Mouse (Mus musculus): ENCODE results near the gene Casp14.

The Casp14 gene

DNA sequence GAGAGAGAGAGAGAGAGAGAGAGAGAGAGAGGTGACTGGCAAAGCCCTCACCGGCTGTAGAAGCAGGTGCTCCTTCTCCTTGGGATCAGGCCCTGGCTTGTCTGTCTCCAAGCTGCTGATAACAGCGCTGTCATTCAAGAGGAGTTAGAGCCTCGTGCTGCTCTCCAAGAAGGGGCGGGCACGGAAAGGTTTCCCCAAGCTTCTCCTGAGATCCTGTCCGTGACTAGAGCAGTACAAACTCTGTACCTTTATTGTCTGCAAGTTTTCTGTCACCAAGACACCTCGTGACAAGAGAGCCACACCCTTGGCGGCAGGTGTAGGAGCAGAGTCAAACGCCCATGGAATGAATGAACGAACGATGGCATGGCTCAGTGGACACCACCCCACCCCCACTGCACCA is at the start of gene Casp14:
Casp14 (minus strand) TSS at position 239 of the 400 bp plus-strand sequence.
- DNase-seq (ENCODE audit: extremely low spot score, low spot score), result no peak

DNA sequence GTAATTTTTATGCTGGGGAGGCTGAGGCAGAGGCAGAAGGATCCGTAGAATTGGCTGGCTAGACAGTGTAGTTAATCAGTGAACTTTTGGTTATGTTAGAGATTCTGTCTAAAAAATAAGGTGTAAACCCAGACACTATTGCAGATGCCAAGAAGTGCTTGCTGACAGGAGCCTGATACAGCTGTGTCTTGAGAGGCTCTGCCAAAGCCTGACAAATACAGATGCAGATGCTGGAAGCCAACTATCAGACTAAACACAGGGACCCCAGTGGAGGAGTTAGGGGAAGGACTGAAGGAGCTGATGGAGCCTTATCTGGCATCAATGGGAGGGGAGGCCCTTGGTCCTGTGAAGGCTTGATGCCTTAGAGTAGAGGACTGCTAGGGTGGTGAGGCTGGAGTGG is 47.5 kb upstream of the Casp14 start:
- no peak for DNase-seq (ENCODE audit: extremely low spot score, low spot score)

DNA sequence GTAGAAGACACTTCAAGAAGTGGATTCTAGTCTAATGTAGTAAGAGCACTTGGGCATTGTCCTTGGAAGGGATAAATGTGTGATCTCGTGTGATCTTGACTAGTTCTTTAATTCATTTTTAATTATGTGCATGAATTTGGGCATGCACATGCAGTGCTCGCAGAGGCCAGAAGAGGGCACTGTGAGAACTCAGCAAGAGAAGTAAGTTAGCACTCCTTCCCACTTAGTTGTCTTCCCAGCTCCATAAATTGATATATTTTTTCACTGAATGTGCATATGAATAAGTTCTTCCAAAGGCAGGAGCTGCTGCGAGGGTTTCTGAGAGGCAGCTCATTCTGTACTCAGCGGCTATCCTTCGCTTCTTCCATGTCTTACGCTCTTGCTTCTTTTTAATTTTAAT is 37.9 kb upstream of the Casp14 start:
- peak; percentile 72 for DNase-seq (ENCODE audit: extremely low spot score, low spot score)

DNA sequence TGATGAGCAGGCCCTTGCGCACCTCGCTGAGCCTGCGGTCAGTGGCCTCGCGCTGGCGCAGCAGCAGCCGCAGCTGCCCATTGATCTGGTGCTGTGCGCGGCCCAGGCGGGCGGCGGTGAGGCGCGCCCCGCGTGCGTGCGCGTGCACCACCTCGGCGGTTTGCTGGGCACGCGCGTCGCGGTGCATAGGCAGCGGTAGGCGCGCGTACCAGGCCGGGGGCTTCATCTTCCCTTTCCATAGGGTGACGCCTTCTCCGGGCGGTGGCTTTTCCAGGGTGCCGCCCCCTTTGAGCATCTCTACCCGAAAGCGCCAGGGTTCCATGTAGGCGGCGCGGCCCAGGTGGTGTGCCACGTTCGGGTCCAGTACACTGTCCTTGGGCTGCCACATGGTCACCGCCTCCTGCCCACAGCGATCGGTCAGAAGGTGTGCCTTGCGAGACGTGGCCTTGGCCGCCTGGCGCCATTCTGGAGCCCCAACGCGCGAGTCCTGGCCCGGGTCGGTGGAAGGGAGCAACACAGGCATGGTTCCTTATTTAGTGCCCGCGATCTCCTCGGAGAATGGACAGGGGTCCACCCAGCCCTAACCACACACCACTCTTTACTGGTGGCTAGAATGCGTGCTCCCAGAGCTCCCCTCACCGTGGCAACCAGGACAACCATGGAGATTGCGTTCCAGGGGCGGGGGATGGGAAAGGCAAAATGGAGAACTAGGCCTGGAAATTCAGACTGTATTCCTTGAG is 34.5 kb upstream of the Casp14 start, which contains the start of gene Ccdc105:
Ccdc105 (minus strand) TSS at position 614 of the 740 bp plus-strand sequence.
- peak; percentile 80 for DNase-seq (ENCODE audit: extremely low spot score, low spot score)

DNA sequence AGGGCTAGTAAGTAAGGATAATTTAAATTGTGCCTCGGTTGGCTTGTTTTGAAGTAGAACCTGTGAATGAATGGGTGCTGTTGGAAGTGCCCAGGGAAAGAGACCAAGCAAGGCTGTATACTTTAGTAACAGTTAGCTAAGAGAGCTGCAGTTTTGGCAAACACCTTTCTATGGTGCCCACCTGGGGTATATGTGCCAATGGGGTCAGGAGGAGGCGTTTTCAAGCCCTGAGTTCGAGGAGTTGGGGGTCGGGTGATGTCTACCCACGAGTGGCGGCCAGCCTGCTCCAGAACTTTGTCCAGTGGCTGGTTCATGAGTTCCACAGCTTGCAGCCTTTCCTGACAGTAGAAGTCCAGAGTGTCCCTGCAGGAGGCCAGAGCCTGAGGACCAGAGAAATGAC is 30.9 kb upstream of the Casp14 start:
- DNase-seq (ENCODE audit: extremely low spot score, low spot score), result no peak

DNA sequence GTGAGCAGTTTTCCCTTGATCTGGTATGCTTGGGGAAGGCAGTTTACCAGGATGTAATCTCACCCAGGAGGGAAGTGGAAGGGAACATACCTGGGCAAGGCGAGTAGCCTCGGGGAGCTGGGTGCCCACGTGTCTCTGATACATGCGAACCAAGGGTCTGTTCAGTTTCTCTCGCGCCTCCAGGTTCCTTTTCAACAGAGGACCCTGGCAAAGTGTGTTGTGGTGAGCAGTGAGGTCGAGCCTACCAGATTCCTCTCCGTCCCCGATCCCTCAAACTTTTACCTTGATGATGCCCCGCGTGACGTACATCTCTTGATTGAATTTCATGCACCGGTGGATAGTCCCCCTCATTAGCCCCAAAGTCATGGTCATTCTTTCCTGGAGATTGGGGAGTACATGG is 30.1 kb upstream of the Casp14 start:
- DNase-seq (ENCODE audit: extremely low spot score, low spot score), result no peak

DNA sequence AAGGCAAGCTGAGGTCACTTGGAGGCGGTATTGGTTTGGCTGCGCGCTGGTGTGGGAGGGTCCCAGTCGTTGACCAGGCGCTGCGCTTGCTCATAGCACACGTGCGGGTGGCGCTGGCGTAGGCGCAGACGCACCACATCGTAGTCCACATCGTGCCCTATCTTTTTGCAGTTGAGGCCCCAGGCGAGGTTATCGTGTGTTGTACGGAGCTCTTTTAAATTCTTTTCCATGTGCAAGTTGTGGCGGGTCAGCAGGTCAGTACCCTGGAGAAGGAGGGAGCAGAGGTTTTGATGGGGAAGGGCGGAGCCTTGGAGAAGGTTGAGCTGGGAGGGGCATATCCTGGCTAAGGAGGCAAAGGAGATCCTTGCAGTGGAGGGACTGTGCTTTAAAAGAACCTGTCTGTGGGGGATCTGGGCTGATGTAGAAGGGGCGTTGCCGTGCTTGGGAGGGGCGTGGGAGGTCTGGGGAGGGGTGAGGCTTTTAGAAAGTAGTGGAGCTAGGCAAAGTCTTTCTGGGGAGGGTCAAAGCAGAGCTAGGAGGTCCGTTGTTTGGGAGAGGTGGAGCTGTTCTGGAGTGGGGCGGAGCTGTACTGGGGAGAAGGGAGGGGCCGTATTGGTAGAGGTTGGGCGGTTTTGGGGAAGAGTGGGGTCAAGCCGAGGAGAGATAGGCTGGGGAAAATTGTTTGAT is 29.1 kb upstream of the Casp14 start:
- DNase-seq (ENCODE audit: extremely low spot score, low spot score), result peak; percentile 64

DNA sequence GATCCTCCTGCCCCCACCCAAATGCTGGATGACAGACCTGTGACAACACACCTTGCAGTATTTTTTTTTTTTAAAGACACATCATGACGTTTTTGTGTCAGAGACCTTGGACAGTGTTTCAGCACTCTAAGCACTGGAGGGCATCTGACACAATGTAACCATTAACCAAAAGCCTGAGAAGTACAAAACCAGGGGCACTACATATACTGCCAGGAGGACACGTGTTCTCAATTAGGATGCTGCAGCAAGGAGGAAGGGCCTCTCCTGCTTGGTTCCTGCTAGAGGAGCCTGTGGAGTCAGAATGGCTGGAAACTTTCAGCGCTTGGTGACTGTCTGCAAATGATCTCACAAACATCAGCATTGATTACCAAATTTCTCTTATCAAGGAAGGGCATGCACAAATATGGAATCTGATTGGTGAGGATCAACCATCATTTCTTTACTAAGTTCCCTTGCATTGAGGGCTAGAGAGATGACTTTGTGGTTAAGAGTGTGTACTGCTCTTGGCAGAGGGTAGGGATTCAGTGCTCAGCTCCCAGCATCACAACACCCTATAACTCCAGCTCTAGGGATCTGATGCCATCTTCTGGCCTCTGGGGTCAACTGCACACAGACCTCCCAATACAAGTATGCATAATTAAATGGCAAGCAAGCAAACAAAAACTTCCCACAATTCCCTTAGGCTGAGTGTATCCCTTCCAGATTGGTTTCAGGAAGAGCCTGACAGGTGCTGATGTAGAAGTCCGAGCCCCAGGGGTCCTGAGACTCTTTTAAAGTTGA is 27.5 kb upstream of the Casp14 start:
- DNase-seq (ENCODE audit: extremely low spot score, low spot score), result no peak

DNA sequence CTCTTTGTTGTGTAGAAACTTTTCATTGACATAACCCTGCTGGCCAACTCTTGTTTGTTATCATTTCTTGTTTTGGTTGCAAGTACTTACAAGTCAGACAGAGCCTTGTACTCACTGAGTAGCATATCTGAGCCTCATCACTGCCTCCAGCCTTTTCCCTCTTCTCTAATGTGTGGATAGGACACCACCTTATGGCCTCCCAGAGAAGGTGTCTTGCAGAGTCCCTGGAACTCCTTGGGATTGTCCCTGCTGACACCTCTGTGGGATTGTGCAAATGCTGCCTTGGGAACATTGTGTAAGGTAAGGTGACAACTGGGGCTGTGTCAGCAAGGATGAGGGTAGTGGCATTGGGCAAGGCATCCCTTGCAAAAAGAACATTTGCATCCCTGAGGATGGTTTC is 25.6 kb upstream of the Casp14 start:
- no peak for DNase-seq (ENCODE audit: extremely low spot score, low spot score)

DNA sequence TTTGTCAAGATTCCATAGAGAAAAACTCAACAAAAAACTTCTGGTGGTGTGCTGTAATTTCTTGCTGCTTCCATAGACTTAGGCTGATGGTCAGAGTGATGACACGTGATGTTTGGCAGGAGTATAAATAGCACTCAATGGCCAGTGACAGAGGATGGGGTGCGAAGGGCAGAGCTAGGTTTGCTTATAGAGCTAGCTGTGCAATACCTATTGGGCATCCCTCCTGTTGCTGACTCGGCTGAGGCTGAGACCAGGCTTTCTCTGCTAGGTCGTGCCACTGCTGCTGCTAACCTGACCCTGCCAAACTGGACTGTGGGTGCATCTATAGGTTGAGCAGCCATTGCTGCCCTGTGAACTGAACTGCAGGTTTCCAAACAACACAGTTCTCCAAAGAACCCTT is 21.7 kb upstream of the Casp14 start:
- no peak for DNase-seq (ENCODE audit: extremely low spot score, low spot score)

DNA sequence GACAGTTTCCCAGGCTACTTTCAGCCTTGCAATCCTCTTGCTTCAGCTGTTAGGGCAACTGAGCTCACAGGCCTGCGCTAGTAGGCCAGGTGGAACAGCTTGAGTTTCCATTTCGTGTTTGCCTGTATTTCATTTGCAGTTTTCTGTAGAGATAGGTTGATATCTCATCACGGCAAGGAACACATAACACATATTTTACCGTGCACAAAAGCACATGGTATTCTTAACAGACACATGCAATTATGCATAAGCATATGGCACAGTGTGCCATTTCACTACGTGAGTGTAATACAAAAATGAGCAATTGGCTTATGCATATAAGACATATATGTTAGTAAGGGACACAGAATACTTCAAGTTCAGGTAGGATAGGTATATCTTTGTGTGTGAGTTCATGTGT is 9.8 kb upstream of the Casp14 start:
- no peak for DNase-seq (ENCODE audit: extremely low spot score, low spot score)

DNA sequence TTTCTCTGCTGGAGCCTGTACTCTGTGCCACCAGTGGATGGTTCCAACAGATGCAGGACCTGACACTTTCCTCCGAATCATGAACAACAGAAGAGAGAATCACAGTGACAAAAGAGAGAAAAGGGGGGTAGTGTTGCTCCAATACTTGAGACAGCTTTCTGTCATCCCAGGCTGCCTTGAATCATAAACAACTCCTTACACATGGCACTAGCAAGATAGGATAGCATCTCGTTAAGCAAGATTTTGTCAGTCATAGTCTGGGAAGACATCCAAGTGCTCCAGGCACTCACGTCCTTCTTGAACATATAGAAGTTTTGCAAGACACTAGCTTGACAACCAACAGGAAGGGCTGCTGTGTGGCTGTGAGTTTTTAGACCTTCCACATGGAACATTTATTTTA is 8.9 kb upstream of the Casp14 start:
- no peak for DNase-seq (ENCODE audit: extremely low spot score, low spot score)

DNA sequence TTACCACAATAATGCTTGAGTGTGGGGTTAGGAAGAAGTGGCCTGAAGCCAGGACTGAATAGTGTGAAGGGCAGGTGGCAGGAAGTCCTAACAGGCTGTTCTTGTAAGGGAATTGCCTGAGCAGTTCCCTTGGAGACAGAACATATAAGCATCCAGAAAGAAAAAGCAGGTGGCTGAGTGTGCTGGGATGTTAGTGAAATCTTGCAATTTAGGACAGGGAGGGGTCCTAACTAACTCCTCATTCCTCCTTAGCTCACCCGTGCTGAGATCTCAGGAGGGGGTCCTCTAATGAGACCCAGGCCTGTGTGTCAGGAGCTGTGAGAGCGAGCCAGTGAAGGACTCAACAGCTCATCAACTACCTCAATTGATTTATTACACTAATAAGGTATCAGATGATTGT is 5.3 kb upstream of the Casp14 start:
- DNase-seq (ENCODE audit: extremely low spot score, low spot score), result no peak

DNA sequence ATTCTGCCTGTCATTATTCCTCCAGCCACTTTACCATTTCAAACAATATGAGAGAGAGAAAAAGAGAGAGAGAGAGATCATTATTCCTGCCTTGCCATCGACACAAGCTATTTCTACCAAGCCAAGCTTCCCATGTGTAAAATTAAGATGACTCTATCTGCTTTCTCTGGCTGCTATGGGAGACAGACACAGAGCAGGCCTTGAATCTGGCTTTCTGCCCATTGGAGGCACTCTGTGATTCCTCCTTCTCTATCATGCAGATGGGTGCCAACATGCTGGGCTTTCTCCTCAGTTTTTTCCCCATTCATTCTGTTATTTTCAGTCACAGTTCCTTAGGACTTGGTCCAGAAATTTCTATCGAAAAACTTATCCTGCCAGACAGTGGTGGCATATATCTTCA is 4.6 kb upstream of the Casp14 start:
- DNase-seq (ENCODE audit: extremely low spot score, low spot score), result no peak

DNA sequence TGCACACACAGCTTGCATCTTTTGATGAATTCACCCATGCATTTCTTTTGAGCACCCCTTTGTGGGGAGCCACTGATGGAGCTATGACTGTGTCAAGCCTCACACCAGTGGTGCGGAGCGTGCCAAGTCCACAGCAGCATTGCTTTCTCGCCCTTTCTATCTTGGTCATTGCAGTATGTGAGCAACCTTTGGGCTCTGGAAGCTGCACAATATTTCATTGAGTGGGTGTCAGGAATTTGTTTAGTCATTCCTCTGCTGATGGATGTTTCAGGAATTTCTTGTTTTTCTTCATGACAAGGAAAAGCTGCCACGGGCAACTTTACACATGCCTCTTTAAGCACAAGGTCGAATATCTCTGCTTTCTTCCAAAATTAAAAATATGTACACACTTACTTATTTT is 3.9 kb upstream of the Casp14 start:
- DNase-seq (ENCODE audit: extremely low spot score, low spot score), result no peak

DNA sequence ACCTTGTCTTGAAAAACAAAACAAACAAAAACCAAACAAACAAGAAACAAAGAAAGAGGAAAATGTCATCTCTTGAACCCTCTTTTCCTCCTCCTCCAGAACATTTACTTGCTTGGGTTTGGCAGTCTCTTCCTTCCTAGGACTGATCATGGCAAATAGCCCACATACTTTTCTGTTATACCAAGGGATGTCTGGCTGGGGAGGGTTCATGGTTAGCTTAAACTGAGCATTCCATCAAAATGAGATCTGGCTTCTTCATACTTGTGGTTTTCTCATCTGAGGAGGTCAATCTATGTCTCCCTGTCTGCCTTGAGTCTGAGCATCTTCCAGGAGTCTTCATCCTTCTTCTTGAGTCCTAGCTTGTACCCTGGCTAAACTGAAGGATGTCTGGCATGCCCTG is 1.9 kb downstream of the Casp14 start:
- no peak for DNase-seq (ENCODE audit: extremely low spot score, low spot score)

DNA sequence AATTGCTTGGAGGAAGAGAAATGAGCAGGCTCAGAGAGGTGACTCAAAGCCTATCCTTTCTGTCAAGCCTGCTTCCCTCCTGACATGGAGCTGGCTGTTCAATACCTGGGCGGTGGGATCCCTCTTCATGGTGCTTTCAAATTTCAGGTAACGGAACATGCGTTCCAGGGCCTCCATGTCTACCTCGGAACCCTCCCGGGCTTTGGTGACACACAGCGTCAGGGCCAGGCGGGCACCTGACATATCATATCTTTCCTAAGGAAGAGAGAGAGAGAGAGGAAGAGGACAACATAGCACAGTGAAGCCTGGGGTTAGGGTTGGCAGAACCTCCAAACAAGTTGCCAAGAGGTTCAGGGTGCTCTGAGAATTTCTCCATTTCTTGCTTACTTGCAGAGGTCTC is 2.9 kb downstream of the Casp14 start:
- no peak for DNase-seq (ENCODE audit: extremely low spot score, low spot score)

DNA sequence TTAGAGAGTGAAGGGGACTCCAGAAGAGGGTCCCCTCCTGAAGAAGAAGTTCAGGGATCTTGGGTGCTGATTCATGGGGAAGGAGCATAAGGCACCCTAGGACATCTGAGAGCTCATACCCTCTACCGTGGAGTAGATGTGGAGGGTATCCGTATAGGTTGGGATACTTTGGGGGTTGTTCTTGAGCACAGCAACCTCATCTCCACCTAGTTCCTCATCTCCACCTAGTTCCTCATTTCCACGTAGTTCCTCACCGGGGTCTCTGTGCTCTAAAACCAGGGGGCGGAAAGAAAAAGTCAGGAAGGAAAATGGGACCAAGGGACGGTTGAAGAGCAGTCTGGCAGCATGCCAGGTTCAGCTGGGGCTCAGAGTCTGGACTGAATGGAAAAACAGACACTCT is 4.0 kb downstream of the Casp14 start:
- no peak for DNase-seq (ENCODE audit: extremely low spot score, low spot score)

DNA sequence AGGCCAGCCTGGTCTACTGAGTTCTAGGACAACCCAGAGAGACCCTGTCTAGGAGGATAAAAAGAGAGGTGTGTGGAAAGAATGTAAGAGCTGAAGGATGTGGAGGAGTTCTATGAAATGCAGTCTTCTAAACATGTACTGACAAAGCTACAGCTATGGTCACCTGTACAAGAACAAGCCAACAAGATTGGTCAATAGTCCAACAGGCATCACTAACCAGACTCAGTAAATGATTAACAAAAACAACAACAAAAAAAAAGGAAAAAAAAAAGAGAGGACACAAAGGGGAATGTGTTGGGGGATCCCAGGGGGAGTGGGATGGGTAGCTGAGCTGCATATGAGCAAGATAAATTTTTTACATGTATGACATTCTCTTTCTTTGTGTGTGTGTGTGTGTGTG is 7.4 kb downstream of the Casp14 start:
- DNase-seq (ENCODE audit: extremely low spot score, low spot score), result no peak

DNA sequence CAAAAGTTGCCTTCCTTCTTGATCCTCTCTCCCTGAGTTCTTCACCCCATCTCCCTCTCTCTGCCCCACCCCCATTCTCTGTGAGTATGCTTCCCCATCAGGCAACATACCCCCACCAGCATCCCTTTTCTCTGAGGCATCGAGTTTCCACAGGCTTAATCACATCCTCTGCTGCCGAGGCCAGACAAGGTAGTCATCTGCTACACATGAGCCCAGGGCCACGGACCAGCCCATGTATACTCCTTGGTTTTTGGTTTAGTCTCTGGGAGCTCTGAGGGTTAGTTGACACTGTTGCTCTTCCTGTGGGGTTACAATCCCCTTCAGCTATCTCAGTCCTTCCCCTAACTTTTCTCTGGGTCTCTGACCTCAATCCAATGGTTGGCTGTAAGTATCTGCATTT is 17.2 kb downstream of the Casp14 start:
- DNase-seq (ENCODE audit: extremely low spot score, low spot score), result no peak

DNA sequence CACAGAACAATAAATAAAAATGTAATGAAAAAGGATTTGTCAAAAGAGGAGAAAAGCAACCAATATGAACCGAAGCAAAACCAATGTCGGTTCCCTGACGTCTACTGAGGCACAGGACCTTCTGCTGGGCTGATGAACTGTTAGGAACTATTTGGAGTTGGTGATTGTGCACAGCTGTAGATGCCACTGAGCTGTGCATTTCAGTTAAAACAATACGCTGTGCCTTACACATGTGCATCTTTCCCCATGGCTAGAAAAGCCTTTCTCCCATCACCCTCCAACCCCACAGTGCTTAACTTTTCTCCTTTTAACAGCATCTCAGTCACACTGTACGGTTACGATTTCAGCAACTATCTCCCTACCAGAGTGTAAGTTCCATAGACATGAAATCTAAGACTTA is 28.1 kb downstream of the Casp14 start:
- no peak for DNase-seq (ENCODE audit: extremely low spot score, low spot score)

DNA sequence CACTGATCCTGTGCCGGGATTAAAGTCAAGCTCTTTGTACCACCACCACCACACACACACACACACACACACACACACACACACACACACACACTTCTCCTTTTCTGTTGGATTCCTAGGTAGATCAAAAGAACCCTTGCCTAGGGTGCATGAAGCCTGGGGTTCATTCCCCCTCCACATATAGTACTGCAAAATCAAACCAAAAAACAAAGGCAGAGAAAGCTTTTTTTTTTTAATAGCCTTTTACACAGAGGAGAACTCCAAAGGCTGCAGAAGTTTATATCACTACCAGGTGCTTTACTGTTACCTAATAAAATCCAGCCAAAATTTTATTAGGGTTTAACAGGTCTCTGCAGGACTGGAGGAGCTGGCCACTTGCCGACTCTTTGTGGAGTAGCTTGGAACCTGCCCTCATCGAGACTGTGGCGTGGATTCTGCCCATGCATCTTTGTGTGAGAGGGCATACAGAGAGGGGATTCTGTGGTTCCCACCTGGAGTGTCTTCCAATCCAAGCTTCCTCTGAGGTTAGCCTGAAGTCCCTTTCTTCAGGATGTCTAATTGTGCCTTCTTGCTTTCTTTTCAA is 31.0 kb downstream of the Casp14 start:
- no peak for DNase-seq (ENCODE audit: extremely low spot score, low spot score)
